Comparison of ENCODE assay signal across 12 mouse cellular contexts in the genomic region with DNA sequence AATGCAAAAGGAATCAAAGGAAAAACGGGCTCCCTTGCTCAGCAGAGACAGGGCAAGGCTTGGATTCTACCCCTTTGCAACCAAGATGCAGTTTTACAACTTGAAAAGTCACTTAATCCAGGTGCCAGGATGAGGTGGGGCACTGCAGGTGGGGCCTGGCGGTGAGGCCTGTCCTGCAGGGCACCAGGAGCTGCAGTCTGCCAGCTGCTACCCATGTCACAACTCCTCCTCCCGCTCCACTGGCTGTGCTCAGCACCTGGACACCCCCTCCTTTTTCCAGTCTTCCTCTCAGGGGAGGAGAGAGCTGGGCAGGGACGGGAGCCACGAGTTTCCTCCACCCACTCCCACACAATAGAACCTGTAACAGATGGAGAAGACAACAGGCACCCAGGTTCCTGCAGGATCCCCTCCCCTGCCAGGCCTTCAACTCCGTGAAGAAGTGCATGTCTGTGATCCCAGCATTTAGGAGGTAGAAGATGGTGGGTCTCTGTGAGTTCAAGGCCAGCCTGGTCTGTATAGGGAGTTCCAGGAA. TPM values are rescaled to one million over a fixed set of nuclear protein-coding genes. Genes with fewer than 3 reads are reported as not detected.
DNase-seq lines count a peak whose midpoint lies in the region; ATAC-seq and TF ChIP-seq lines count a peak whose summit lies in the region.
"Had no signal": no experiment of that assay in that cellular context is flagged by ENCODE, and none has a peak within 500 bp of the region (broad histone marks: within the 10 kb centered on the region; RNA-seq: fewer than 3 reads in every experiment).

No protein-coding gene starts in this region.

- no peak overlapping the region for H3K9ac ChIP-seq in midbrain, embryonic 11.5 days (ENCODE audit: low read length)
- no peak overlapping the region for H3K9ac ChIP-seq in midbrain, embryonic 15.5 days
- H3K9ac ChIP-seq in embryonic facial prominence, embryonic 13.5 days: peak overlapping the region; percentile 12; the same call in 1 of the 2 replicates
- no peak overlapping the region for H3K9ac ChIP-seq in limb, embryonic 14.5 days (ENCODE audit: low read depth, low read length, severe bottlenecking)
- H3K9ac ChIP-seq: neural tube, embryonic 15.5 days had no signal

- TF ChIP-seq POLR2A in limb, embryonic 14.5 days (IDR thresholded peaks at IDR 0.05; ENCODE audit: borderline replicate concordance, extremely low read depth, insufficient read depth, insufficient read length): no peak

- H3K4me2 ChIP-seq in midbrain, embryonic 11.5 days: no peak overlapping the region
- no peak overlapping the region for H3K4me2 ChIP-seq in midbrain, embryonic 15.5 days
- H3K4me2 ChIP-seq in embryonic facial prominence, embryonic 13.5 days: no peak overlapping the region
- no peak overlapping the region for H3K4me2 ChIP-seq in limb, embryonic 14.5 days (replicated peaks; ENCODE audit: low read depth, low read length, severe bottlenecking)
- H3K4me2 ChIP-seq: neural tube, embryonic 15.5 days had no signal

- H3K4me3 ChIP-seq in midbrain, embryonic 11.5 days (ENCODE audit: low read depth, low read length): no peak overlapping the region
- no peak overlapping the region for H3K4me3 ChIP-seq in midbrain, embryonic 15.5 days
- H3K4me3 ChIP-seq in embryonic facial prominence, embryonic 13.5 days: no peak overlapping the region
- no peak overlapping the region for H3K4me3 ChIP-seq in limb, embryonic 14.5 days (replicated peaks; ENCODE audit: low read length)
- H3K4me3 ChIP-seq: neural tube, embryonic 15.5 days had no signal

- peaks cover 8% of the 10 kb centered on the region; the same call in 1 of the 2 replicates for H3K4me1 ChIP-seq in midbrain, embryonic 11.5 days (ENCODE audit: control insufficient read depth, insufficient read depth, low read length)
- peaks cover 15% of the 10 kb centered on the region for H3K4me1 ChIP-seq in midbrain, embryonic 15.5 days
- H3K4me1 ChIP-seq in embryonic facial prominence, embryonic 13.5 days: peaks cover 54% of the 10 kb centered on the region
- H3K4me1 ChIP-seq in limb, embryonic 14.5 days (ENCODE audit: control insufficient read depth, insufficient read depth, low read length): peaks cover 35% of the 10 kb centered on the region

- H3K9me3 ChIP-seq in midbrain, embryonic 11.5 days (ENCODE audit: control insufficient read depth, low read length): no peaks in the 10 kb centered on the region
- no peaks in the 10 kb centered on the region for H3K9me3 ChIP-seq in midbrain, embryonic 15.5 days
- no peaks in the 10 kb centered on the region for H3K9me3 ChIP-seq in embryonic facial prominence, embryonic 13.5 days
- H3K9me3 ChIP-seq in limb, embryonic 14.5 days (ENCODE audit: control insufficient read depth, low read length): no peaks in the 10 kb centered on the region
- H3K9me3 ChIP-seq: neural tube, embryonic 15.5 days had no signal

- peak; percentile 67 for DNase-seq in midbrain, embryonic 11.5 days (ENCODE audit: low spot score, missing footprints)
- no peak for DNase-seq in limb, embryonic 14.5 days (ENCODE audit: low spot score)
- no peak for DNase-seq in adrenal gland, adult 2 months
- DNase-seq in frontal cortex, postnatal 14 days (ENCODE audit: low spot score in 2 of 2): no peak
- no peak for DNase-seq in layer of hippocampus, adult 18-20 months (ENCODE audit: low spot score in 2 of 2)
- DNase-seq: cerebellum, adult 18-20 months; kidney, adult 18-20 months; lung, adult 18-20 months had no signal

- H3K36me3 ChIP-seq in midbrain, embryonic 11.5 days (ENCODE audit: control insufficient read depth, insufficient read depth, low read length): no peaks in the 10 kb centered on the region
- H3K36me3 ChIP-seq in midbrain, embryonic 15.5 days (replicated peaks): no peaks in the 10 kb centered on the region
- H3K36me3 ChIP-seq in embryonic facial prominence, embryonic 13.5 days: no peaks in the 10 kb centered on the region
- H3K36me3 ChIP-seq in limb, embryonic 14.5 days (ENCODE audit: control insufficient read depth, insufficient read depth, low read length): no peaks in the 10 kb centered on the region
- H3K36me3 ChIP-seq: neural tube, embryonic 15.5 days had no signal

- H3K27me3 ChIP-seq in midbrain, embryonic 11.5 days (ENCODE audit: control insufficient read depth, insufficient read depth, low read length): no peaks in the 10 kb centered on the region
- H3K27me3 ChIP-seq in midbrain, embryonic 15.5 days (replicated peaks): no peaks in the 10 kb centered on the region
- no peaks in the 10 kb centered on the region for H3K27me3 ChIP-seq in embryonic facial prominence, embryonic 13.5 days
- H3K27me3 ChIP-seq in limb, embryonic 14.5 days (ENCODE audit: control insufficient read depth, insufficient read depth, low read length): no peaks in the 10 kb centered on the region
- H3K27me3 ChIP-seq: neural tube, embryonic 15.5 days had no signal

- no peak overlapping the region for H3K27ac ChIP-seq in midbrain, embryonic 11.5 days (ENCODE audit: low read depth, low read length)
- H3K27ac ChIP-seq in midbrain, embryonic 15.5 days: no peak overlapping the region
- H3K27ac ChIP-seq in embryonic facial prominence, embryonic 13.5 days: peak overlapping the region; percentile 29; the same call in 1 of the 2 replicates
- 0 out of 2 replicates have a peak overlapping the region, but pooled peaks have one; percentile 26 for H3K27ac ChIP-seq in limb, embryonic 14.5 days (replicated peaks; ENCODE audit: low read depth, low read length)
- H3K27ac ChIP-seq: macrophage; neural tube, embryonic 15.5 days had no signal

- no peak for ATAC-seq in midbrain, embryonic 11.5 days (ENCODE audit: low FRiP score)
- no peak for ATAC-seq in midbrain, embryonic 15.5 days (replicated peaks)
- no peak for ATAC-seq in embryonic facial prominence, embryonic 13.5 days (ENCODE audit: insufficient number of reproducible peaks, insufficient read depth, low FRiP score, low TSS enrichment, low read depth)
- no peak for ATAC-seq in limb, embryonic 14.5 days (ENCODE audit: low FRiP score, low read depth)

- WGBS in midbrain, embryonic 11.5 days: 58% methylated on average over 6 of the region's 6 CpGs
- WGBS in midbrain, embryonic 15.5 days: 65% methylated on average over 6 of the region's 6 CpGs
- WGBS in embryonic facial prominence, embryonic 13.5 days: 50% methylated on average over 6 of the region's 6 CpGs
- WGBS in limb, embryonic 14.5 days: 33% methylated on average over 6 of the region's 6 CpGs

RNA-seq across cellular contexts. Expression of a gene that starts 16.9 kb away (rescaled TPM):
- polyA plus RNA-seq in midbrain, embryonic 11.5 days (2014; fragmentation: Nextera tagmentation; extraction: Ambion mirVana): 38.3 and 40.1 TPM in 2 replicates
- 27.4 and 27.7 TPM in 2 replicates for polyA plus RNA-seq in midbrain, embryonic 15.5 days (2015; fragmentation: Nextera tagmentation; extraction: Ambion mirVana)
- polyA plus RNA-seq in embryonic facial prominence, embryonic 13.5 days (2015; fragmentation: Nextera tagmentation; extraction: Ambion mirVana): 118 and 142 TPM in 2 replicates
- polyA plus RNA-seq in limb, embryonic 14.5 days (2012; rRNA removed): 62.0 and 70.9 TPM in 2 replicates
- polyA plus RNA-seq in limb, embryonic 14.5 days (2014; fragmentation: Nextera tagmentation; extraction: Ambion mirVana): 92.2 and 96.6 TPM in 2 replicates
- 100 to 1,000 TPM in 1 of 2 experiments, 10 to 100 TPM in 1; 99.4 to 130 TPM for total RNA-seq in adrenal gland, adult 2 months (2021)
- 43.2 and 57.0 TPM in 2 replicates for polyA plus RNA-seq in adrenal gland, adult 2 months (2012; rRNA removed)
- 10 to 100 TPM; 27.4 to 32.6 TPM for total RNA-seq in layer of hippocampus, adult 18-20 months (2021)

Comparison
In these comparisons a context has a peak if more than half of its experiments do, and no peak if none do; other contexts are left out.
1. H3K27ac ChIP-seq: peak in embryonic facial prominence, embryonic 13.5 days (single experiment) and limb, embryonic 14.5 days (single experiment); none in midbrain, embryonic 11.5 days (single experiment) and midbrain, embryonic 15.5 days (single experiment).